Mouse (Mus musculus): Measurements from ENCODE around the gene Efhc2. TPM values are rescaled to one million over a fixed set of nuclear protein-coding genes. Genes with fewer than 3 reads are reported as not detected.

The Efhc2 gene
- 0.20 and 0.23 TPM in 2 replicates for polyA plus RNA-seq (2015; fragmentation: Nextera tagmentation; extraction: Ambion mirVana)

GRCm38 (mm10) chrX:17319126-17319583, at the start of gene Efhc2:
Gene Efhc2 (minus strand): TSS chrX:17319368.
- H3K9me3 ChIP-seq, result no peaks in the 10 kb centered on the region
- H3K4me2 ChIP-seq, result peak within 1 kb of the TSS; percentile 70
- peak within 1 kb of the TSS; percentile 47 for H3K4me3 ChIP-seq
- no peaks in the 10 kb centered on the region for H3K27me3 ChIP-seq (replicated peaks)
- no peak for ATAC-seq (ENCODE audit: extremely low read depth, insufficient number of reproducible peaks, low FRiP score, low TSS enrichment)
- H3K9ac ChIP-seq, result peak within 1 kb of the TSS; percentile 54
- no peaks in the 10 kb centered on the region for H3K36me3 ChIP-seq
- no peaks in the 10 kb centered on the region for H3K4me1 ChIP-seq
- H3K27ac ChIP-seq (replicated peaks), result no peak within 1 kb of the TSS
- 10% methylated on average over 16 of the region's 19 CpGs for WGBS

GRCm38 (mm10) chrX:17365114-17365513, 45.9 kb upstream of the Efhc2 start:
- WGBS, result 50% methylated on average over 2 of the region's 2 CpGs
- ATAC-seq (ENCODE audit: extremely low read depth, insufficient number of reproducible peaks, low FRiP score, low TSS enrichment), result no peak

GRCm38 (mm10) chrX:17300349-17300880, 18.8 kb downstream of the Efhc2 start:
- no peak overlapping the region for H3K9ac ChIP-seq

More at GRCm38 (mm10) chrX:17365114-17365513, 45.9 kb upstream of the Efhc2 start:
- Histone ChIP-seq H3K4me3 (no peak overlapping the region), H3K9ac (no peak overlapping the region), H3K36me3 (no peaks in the 10 kb centered on the region), H3K27ac (replicated peaks) (no peak overlapping the region), H3K4me2 (no peak overlapping the region), H3K4me1 (no peaks in the 10 kb centered on the region), H3K9me3 (no peaks in the 10 kb centered on the region), H3K27me3 (replicated peaks) (no peaks in the 10 kb centered on the region)

GRCm38 (mm10) chrX:17283899-17284298, 35.3 kb downstream of the Efhc2 start:
- WGBS, result 58% methylated on average over 2 of the region's 2 CpGs
- no peak overlapping the region for H3K27ac ChIP-seq (replicated peaks)
- H3K4me1 ChIP-seq, result no peaks in the 10 kb centered on the region
- H3K4me2 ChIP-seq, result no peak overlapping the region
- H3K9me3 ChIP-seq, result no peaks in the 10 kb centered on the region
- H3K36me3 ChIP-seq, result no peaks in the 10 kb centered on the region
- no peak overlapping the region for H3K9ac ChIP-seq
- no peak overlapping the region for H3K4me3 ChIP-seq
- H3K27me3 ChIP-seq (replicated peaks), result no peaks in the 10 kb centered on the region
- ATAC-seq (ENCODE audit: extremely low read depth, insufficient number of reproducible peaks, low FRiP score, low TSS enrichment), result no peak

More at GRCm38 (mm10) chrX:17300349-17300880, 18.8 kb downstream of the Efhc2 start:
- H3K4me1 ChIP-seq, result no peaks in the 10 kb centered on the region
- no peak overlapping the region for H3K27ac ChIP-seq (replicated peaks)
- H3K4me2 ChIP-seq, result no peak overlapping the region
- H3K9me3 ChIP-seq, result no peaks in the 10 kb centered on the region
- WGBS, result 50% methylated on average over 3 of the region's 3 CpGs
- no peaks in the 10 kb centered on the region for H3K36me3 ChIP-seq
- ATAC-seq (ENCODE audit: extremely low read depth, insufficient number of reproducible peaks, low FRiP score, low TSS enrichment), result no peak
- H3K27me3 ChIP-seq (replicated peaks), result no peaks in the 10 kb centered on the region
- no peak overlapping the region for H3K4me3 ChIP-seq

- no peaks in the 10 kb centered on the region for H3K4me1 ChIP-seq
- H3K27me3 ChIP-seq (replicated peaks), result no peaks in the 10 kb centered on the region
- ATAC-seq (ENCODE audit: extremely low read depth, insufficient number of reproducible peaks, low FRiP score, low TSS enrichment), result no peak
- H3K4me3 ChIP-seq, result no peak overlapping the region
- H3K36me3 ChIP-seq, result no peaks in the 10 kb centered on the region
- H3K27ac ChIP-seq (replicated peaks), result no peak overlapping the region
- no peaks in the 10 kb centered on the region for H3K9me3 ChIP-seq
- no peak overlapping the region for H3K4me2 ChIP-seq
- H3K9ac ChIP-seq, result no peak overlapping the region
Measured at GRCm38 (mm10) chrX:17225141-17225540, 94.0 kb downstream of the Efhc2 start.

- Histone ChIP-seq H3K36me3 (no peaks in the 10 kb centered on the region), H3K9me3 (no peaks in the 10 kb centered on the region), H3K9ac (no peak overlapping the region), H3K4me1 (no peaks in the 10 kb centered on the region), H3K27ac (replicated peaks) (no peak overlapping the region), H3K27me3 (replicated peaks) (no peaks in the 10 kb centered on the region), H3K4me2 (no peak overlapping the region), H3K4me3 (no peak overlapping the region)
- ATAC-seq (ENCODE audit: extremely low read depth, insufficient number of reproducible peaks, low FRiP score, low TSS enrichment), result no peak
Measured at GRCm38 (mm10) chrX:17217451-17217850, 101.7 kb downstream of the Efhc2 start.

- H3K27me3 ChIP-seq (replicated peaks), result no peaks in the 10 kb centered on the region
- no peaks in the 10 kb centered on the region for H3K4me1 ChIP-seq
- H3K36me3 ChIP-seq, result no peaks in the 10 kb centered on the region
- no peak overlapping the region for H3K4me2 ChIP-seq
- 78% methylated on average over 2 of the region's 2 CpGs for WGBS
- no peak overlapping the region for H3K9ac ChIP-seq
- no peak for ATAC-seq (ENCODE audit: extremely low read depth, insufficient number of reproducible peaks, low FRiP score, low TSS enrichment)
- no peak overlapping the region for H3K4me3 ChIP-seq
- no peak overlapping the region for H3K27ac ChIP-seq (replicated peaks)
- H3K9me3 ChIP-seq, result no peaks in the 10 kb centered on the region
Measured at GRCm38 (mm10) chrX:17213515-17213914, 105.7 kb downstream of the Efhc2 start.

GRCm38 (mm10) chrX:17175748-17176147, 143.4 kb downstream of the Efhc2 start:
- Histone ChIP-seq H3K27me3 (replicated peaks) (no peaks in the 10 kb centered on the region), H3K27ac (replicated peaks) (no peak overlapping the region), H3K4me1 (no peaks in the 10 kb centered on the region), H3K4me3 (no peak overlapping the region), H3K36me3 (no peaks in the 10 kb centered on the region), H3K9me3 (no peaks in the 10 kb centered on the region), H3K4me2 (no peak overlapping the region), H3K9ac (no peak overlapping the region)
- 43% methylated on average over 3 of the region's 3 CpGs for WGBS
- ATAC-seq (ENCODE audit: extremely low read depth, insufficient number of reproducible peaks, low FRiP score, low TSS enrichment), result no peak

- 58% methylated on average over 1 of the region's 1 CpGs for WGBS
- Histone ChIP-seq H3K4me3 (no peak overlapping the region), H3K9me3 (no peaks in the 10 kb centered on the region), H3K4me2 (no peak overlapping the region), H3K27ac (replicated peaks) (no peak overlapping the region), H3K27me3 (replicated peaks) (no peaks in the 10 kb centered on the region), H3K9ac (no peak overlapping the region), H3K36me3 (no peaks in the 10 kb centered on the region), H3K4me1 (no peaks in the 10 kb centered on the region)
- no peak for ATAC-seq (ENCODE audit: extremely low read depth, insufficient number of reproducible peaks, low FRiP score, low TSS enrichment)
Measured at GRCm38 (mm10) chrX:17165638-17166037, 153.5 kb downstream of the Efhc2 start.

Data from heart, embryonic 13.5 days (tissue).